Mouse (Mus musculus) subcutaneous adipose tissue, adult 2 months (tissue): ENCODE results near the gene Got1. TPM values are rescaled to one million over a fixed set of nuclear protein-coding genes. Genes with fewer than 3 reads are reported as not detected.

Experiments
- polyA plus RNA-seq: library from polyadenylated mRNA; depleted of rRNA; stranded (reverse); fragments of >200 nt; gene quantifications from 2 replicates; pipeline ENCODE4 v1.2.3, GENCODE M21; 2012; ENCODE audit warnings: low replicate concordance; rRNA removed

Got1 gene
- polyA plus RNA-seq = 9.5 and 26.1 TPM in 2 replicates

GRCm38 (mm10) chr19:43524187-43525103 is at the start of gene Got1:
TSS of gene Got1 (minus strand) at chr19:43524605.

Other genes with a start within 250 kb of the Got1 start
- 0.08 TPM in 1 of 2 replicates, not detected in the other for gene Hpse2, start 136.2 kb downstream of the Got1 start, polyA plus RNA-seq
- not detected in 2 replicates for gene Cnnm1, start 84.2 kb downstream of the Got1 start, polyA plus RNA-seq
- not detected in 2 replicates for gene Nkx2-3, start 87.7 kb upstream of the Got1 start, polyA plus RNA-seq
- gene Slc25a28, start 150.3 kb upstream of the Got1 start, polyA plus RNA-seq = 83.1 and 83.2 TPM in 2 replicates
- gene Entpd7, start 165.1 kb upstream of the Got1 start, polyA plus RNA-seq = 4.5 and 9.0 TPM in 2 replicates
- 6.9 and 9.7 TPM in 2 replicates for gene Cutc, start 228.4 kb upstream of the Got1 start, polyA plus RNA-seq
- 19.0 and 19.4 TPM in 2 replicates for gene Cox15, start 228.4 kb upstream of the Got1 start, polyA plus RNA-seq